Comparison of ENCODE assay signal across 10 mouse cellular contexts in the genomic region with DNA sequence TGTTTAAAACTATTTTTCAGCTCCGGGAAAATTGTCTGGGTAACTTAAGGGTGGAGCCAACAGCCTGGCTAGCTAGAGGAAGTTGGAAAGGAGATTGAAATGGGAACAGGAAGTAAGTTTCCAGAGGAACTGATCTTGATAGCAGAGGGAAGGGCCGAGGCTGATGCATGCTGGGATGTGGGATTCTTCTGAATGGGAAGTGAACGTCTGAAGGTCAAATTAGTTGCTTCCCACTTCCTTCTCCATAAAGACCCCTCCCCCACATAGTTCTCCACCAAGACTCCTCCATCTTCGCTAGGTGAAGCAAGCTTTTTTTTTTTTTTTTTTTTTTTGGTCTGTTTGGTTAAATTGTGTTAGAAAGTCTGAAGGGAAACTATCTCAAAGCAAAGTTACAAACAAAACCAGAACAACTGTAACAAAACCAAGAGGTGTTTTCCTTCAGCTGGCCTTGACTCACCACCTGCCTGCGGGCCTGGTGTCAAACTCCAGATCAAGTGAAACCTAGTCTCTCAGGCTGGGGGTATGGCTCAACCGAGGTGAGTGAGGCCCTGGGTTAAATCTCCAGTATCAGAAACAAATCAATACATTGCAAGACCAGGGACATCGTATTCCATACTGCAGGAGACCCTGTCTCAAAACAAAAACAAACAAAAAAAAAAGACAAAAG. TPM values are rescaled to one million over a fixed set of nuclear protein-coding genes. Genes with fewer than 3 reads are reported as not detected.
DNase-seq lines count a peak whose midpoint lies in the region; ATAC-seq and TF ChIP-seq lines count a peak whose summit lies in the region.
"Had no signal": no experiment of that assay in that cellular context is flagged by ENCODE, and none has a peak within 500 bp of the region (broad histone marks: within the 10 kb centered on the region; RNA-seq: fewer than 3 reads in every experiment).

No protein-coding gene starts in this region.

- H3K4me1 ChIP-seq in lung, adult 2 months (ENCODE audit: control insufficient read depth, insufficient read depth, low read length): no peaks in the 10 kb centered on the region
- H3K4me1 ChIP-seq in kidney, postnatal 0 days (replicated peaks; ENCODE audit: insufficient read depth, low read length): no peaks in the 10 kb centered on the region
- H3K4me1 ChIP-seq in stomach, embryonic 16.5 days (ENCODE audit: control insufficient read depth, insufficient read depth, low read length): no peaks in the 10 kb centered on the region
- no peaks in the 10 kb centered on the region for H3K4me1 ChIP-seq in limb, embryonic 10.5 days
- H3K4me1 ChIP-seq: limb, embryonic 13.5 days; neural tube, embryonic 13.5 days had no signal

- no peak for TF ChIP-seq CTCF in lung, adult 2 months (IDR thresholded peaks at IDR 0.05; ENCODE audit: insufficient read depth, low read length)
- no peak for TF ChIP-seq CTCF in kidney, postnatal 0 days (IDR thresholded peaks at IDR 0.05; ENCODE audit: low read depth)

- no peaks in the 10 kb centered on the region for H3K36me3 ChIP-seq in kidney, postnatal 0 days (ENCODE audit: insufficient read depth, low read length)
- H3K36me3 ChIP-seq in stomach, embryonic 16.5 days (ENCODE audit: control insufficient read depth, insufficient read depth, low read length): no peaks in the 10 kb centered on the region
- H3K36me3 ChIP-seq in limb, embryonic 10.5 days: no peaks in the 10 kb centered on the region
- H3K36me3 ChIP-seq: limb, embryonic 13.5 days; neural tube, embryonic 13.5 days had no signal

- WGBS in lung, adult 2 months: 47% methylated on average over 7 of the region's 7 CpGs
- 59% methylated on average over 7 of the region's 7 CpGs for WGBS in kidney, postnatal 0 days
- WGBS in stomach, embryonic 16.5 days: 48% methylated on average over 7 of the region's 7 CpGs
- 73% methylated on average over 7 of the region's 7 CpGs for WGBS in limb, embryonic 10.5 days

- H3K9me3 ChIP-seq in kidney, postnatal 0 days (replicated peaks; ENCODE audit: low read length): no peaks in the 10 kb centered on the region
- no peaks in the 10 kb centered on the region for H3K9me3 ChIP-seq in stomach, embryonic 16.5 days (replicated peaks; ENCODE audit: control insufficient read depth, low read length)
- H3K9me3 ChIP-seq in limb, embryonic 10.5 days (replicated peaks): no peaks in the 10 kb centered on the region
- H3K9me3 ChIP-seq: limb, embryonic 13.5 days; neural tube, embryonic 13.5 days had no signal

- H3K27me3 ChIP-seq in kidney, postnatal 0 days (ENCODE audit: insufficient read depth, low read length): no peaks in the 10 kb centered on the region
- no peaks in the 10 kb centered on the region for H3K27me3 ChIP-seq in stomach, embryonic 16.5 days (ENCODE audit: control insufficient read depth, insufficient read depth, low read length)
- H3K27me3 ChIP-seq in limb, embryonic 10.5 days (ENCODE audit: low read depth, poor library complexity, severe bottlenecking): no peaks in the 10 kb centered on the region
- H3K27me3 ChIP-seq: limb, embryonic 13.5 days; neural tube, embryonic 13.5 days had no signal

- no peak for TF ChIP-seq POLR2A in lung, adult 2 months (IDR thresholded peaks at IDR 0.05; ENCODE audit: borderline replicate concordance, extremely low read depth, low read depth, low read length)

- H3K4me3 ChIP-seq in lung, adult 2 months (replicated peaks; ENCODE audit: extremely low read depth, low read depth, low read length): no peak overlapping the region
- H3K4me3 ChIP-seq in kidney, postnatal 0 days (replicated peaks; ENCODE audit: low read depth, low read length): no peak overlapping the region
- H3K4me3 ChIP-seq in stomach, embryonic 16.5 days (replicated peaks; ENCODE audit: low read length): no peak overlapping the region
- no peak overlapping the region for H3K4me3 ChIP-seq in limb, embryonic 10.5 days
- H3K4me3 ChIP-seq: limb, embryonic 13.5 days; neural tube, embryonic 13.5 days had no signal

- H3K9ac ChIP-seq in kidney, postnatal 0 days (ENCODE audit: low read depth, low read length): no peak overlapping the region
- no peak overlapping the region for H3K9ac ChIP-seq in stomach, embryonic 16.5 days (ENCODE audit: low read length)
- H3K9ac ChIP-seq: limb, embryonic 13.5 days; neural tube, embryonic 13.5 days had no signal

- peak; percentile 52 to 66 for DNase-seq in lung, adult 18-20 months
- no peak for DNase-seq in lung, adult 2 months
- peak; percentile 85 for DNase-seq in kidney, postnatal 0 days (ENCODE audit: low spot score)
- DNase-seq in layer of hippocampus, adult 8-10 months (ENCODE audit: low spot score in 2 of 2): no peak
- DNase-seq in limb, embryonic 10.5 days (ENCODE audit: low spot score): no peak

- peak; percentile 33; the same call in 1 of the 2 replicates for ATAC-seq in common myeloid progenitor, adult 5-6 weeks (replicated peaks; ENCODE audit: low read depth, poor library complexity, severe bottlenecking)
- 0 out of 2 replicates have a peak, but pooled peaks have one; percentile 21 for ATAC-seq in kidney, postnatal 0 days (replicated peaks; ENCODE audit: low FRiP score, low read depth)
- peak; percentile 25; the same call in 1 of the 2 replicates for ATAC-seq in stomach, embryonic 16.5 days (ENCODE audit: insufficient read depth, low FRiP score)
- ATAC-seq in activated CD4-positive, CD25-positive, alpha-beta regulatory T cell, adult 4 months: no peak

- H3K4me2 ChIP-seq in kidney, postnatal 0 days (ENCODE audit: low read length): no peak overlapping the region
- no peak overlapping the region for H3K4me2 ChIP-seq in stomach, embryonic 16.5 days (ENCODE audit: low read depth, low read length)
- H3K4me2 ChIP-seq: limb, embryonic 13.5 days; neural tube, embryonic 13.5 days had no signal

- H3K27ac ChIP-seq in kidney, postnatal 0 days: peak overlapping the region; percentile 32; the same call in 1 of the 2 replicates
- peak overlapping the region; percentile 22; the same call in 1 of the 2 replicates for H3K27ac ChIP-seq in stomach, embryonic 16.5 days (ENCODE audit: low read length)
- H3K27ac ChIP-seq in limb, embryonic 10.5 days: no peak overlapping the region
- H3K27ac ChIP-seq: limb, embryonic 13.5 days; neural tube, embryonic 13.5 days had no signal

RNA-seq across cellular contexts. Expression of a gene that starts 10.6 kb away (rescaled TPM):
- 60.0 and 65.8 TPM in 2 replicates for polyA plus RNA-seq in lung, adult 2 months (2012; rRNA removed)
- total RNA-seq in common myeloid progenitor, adult 5-6 weeks (2017): 17.8 and 20.4 TPM in 2 replicates
- polyA plus RNA-seq in kidney, postnatal 0 days (2015; fragmentation: Nextera tagmentation; extraction: Ambion mirVana): 14.8 and 15.3 TPM in 2 replicates
- polyA plus RNA-seq in stomach, embryonic 16.5 days (2015; fragmentation: Nextera tagmentation; extraction: Ambion mirVana): 14.3 and 16.7 TPM in 2 replicates
- 10 to 100 TPM; 24.3 to 30.2 (median 26.0) TPM for total RNA-seq in layer of hippocampus, adult 8-10 months (2022)
- polyA plus RNA-seq in limb, embryonic 10.5 days (2016; fragmentation: Nextera tagmentation; extraction: Ambion mirVana): 19.4 and 19.7 TPM in 2 replicates
- polyA plus RNA-seq in activated CD4-positive, CD25-positive, alpha-beta regulatory T cell, adult 4 months (2017; shearing (Covaris generic)): 1 to 10 TPM; 4.2 to 4.6 TPM

Comparison
In these comparisons a context has a peak if more than half of its experiments do, and no peak if none do; other contexts are left out.
1. DNase-seq: peak in lung, adult 18-20 months (2 of 2) and kidney, postnatal 0 days (single experiment); none in lung, adult 2 months (single experiment), layer of hippocampus, adult 8-10 months (0 of 2) and limb, embryonic 10.5 days (single experiment).